Mouse (Mus musculus): ENCODE measurements at regions not wholly inside any gene's neighbourhood (a gene's known extent, or its start where the extent isn't known, plus 50 kb on each side); places are given as distances from the start of the nearest gene placed in this dataset.
A peak's percentile ranks its signal among the peaks of the same experiment; 100 is the strongest.

DNA sequence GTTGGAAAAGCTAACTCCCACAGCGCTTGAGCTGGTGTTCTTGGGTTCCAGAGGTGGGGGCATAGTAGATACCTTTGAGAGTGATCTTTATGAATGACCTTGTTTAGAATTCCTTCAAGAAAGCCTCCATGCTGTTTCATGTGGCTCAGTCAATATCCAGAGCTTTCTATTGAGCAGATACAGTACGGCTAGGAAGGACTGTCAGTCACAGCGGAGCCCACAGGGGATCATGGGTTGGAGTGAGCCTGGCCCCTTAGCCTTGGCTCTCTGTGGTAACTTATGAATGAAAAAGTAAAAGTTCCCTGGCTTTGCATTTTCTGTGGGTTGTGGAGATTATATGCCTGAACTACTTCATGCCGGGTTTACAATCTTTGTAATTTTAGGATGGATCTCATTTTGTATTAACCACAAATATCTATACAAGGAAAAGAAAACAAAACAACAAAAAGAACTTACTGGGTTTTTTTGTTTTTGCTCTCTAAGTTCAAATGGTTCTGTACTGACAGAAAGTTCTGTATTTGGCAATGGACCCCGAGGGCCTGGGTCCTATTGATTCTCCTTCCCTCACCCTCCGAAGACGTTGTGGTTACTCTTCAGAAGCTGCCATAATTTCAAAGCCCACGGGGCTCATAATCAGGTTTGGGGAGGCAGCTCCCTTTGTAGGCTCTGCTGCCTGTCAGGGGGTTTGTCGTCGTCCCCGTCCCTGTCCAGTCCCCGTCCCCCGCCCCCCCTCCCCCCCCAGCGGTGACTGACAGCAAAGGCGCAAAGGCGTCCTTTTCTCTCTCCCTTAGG, 117.7 kb upstream of the Tut7 start:
- peak overlapping the region; percentile 42; the same call in 1 of the 2 replicates for H3K27ac ChIP-seq
- H3K9me3 ChIP-seq: no peaks in the 10 kb centered on the region
- H3K27me3 ChIP-seq (ENCODE audit: insufficient read depth, poor library complexity, severe bottlenecking): peaks cover 25% of the 10 kb centered on the region
- H3K4me3 ChIP-seq: peak overlapping the region; percentile 41
- peaks cover 9% of the 10 kb centered on the region; the same call in 1 of the 2 replicates for H3K4me1 ChIP-seq
- no peaks in the 10 kb centered on the region for H3K36me3 ChIP-seq
- 23% methylated on average over 16 of the region's 16 CpGs for WGBS
- no peak for DNase-seq (ENCODE audit: low spot score)

DNA sequence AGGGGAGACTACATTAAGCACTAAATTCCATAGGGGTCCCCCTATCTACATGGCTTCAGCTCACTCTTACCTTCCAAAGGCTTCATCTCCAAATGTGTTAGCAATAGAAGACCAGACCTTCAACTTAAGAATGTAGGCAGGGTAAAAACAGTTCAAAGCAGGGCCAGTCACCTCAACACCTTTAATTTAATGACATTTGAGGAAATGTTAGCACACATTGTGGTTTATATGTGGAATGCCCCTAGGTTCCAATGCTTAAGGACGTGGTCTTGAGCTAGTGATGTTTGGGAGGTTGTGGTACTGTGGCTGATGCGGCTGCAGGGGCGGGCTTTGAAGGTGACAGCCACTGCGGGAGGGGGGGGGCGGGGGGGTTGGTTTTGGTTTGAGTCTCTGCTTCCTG, 116.9 kb upstream of the Tut7 start:
- Histone ChIP-seq H3K27ac (no peak overlapping the region), H3K4me3 (no peak overlapping the region), H3K9me3 (no peaks in the 10 kb centered on the region), H3K36me3 (no peaks in the 10 kb centered on the region), H3K27me3 (ENCODE audit: insufficient read depth, poor library complexity, severe bottlenecking) (peaks cover 25% of the 10 kb centered on the region), H3K4me1 (peaks cover 9% of the 10 kb centered on the region; the same call in 1 of the 2 replicates)
- 57% methylated on average over 5 of the region's 5 CpGs for WGBS
- no peak for DNase-seq (ENCODE audit: low spot score)

DNA sequence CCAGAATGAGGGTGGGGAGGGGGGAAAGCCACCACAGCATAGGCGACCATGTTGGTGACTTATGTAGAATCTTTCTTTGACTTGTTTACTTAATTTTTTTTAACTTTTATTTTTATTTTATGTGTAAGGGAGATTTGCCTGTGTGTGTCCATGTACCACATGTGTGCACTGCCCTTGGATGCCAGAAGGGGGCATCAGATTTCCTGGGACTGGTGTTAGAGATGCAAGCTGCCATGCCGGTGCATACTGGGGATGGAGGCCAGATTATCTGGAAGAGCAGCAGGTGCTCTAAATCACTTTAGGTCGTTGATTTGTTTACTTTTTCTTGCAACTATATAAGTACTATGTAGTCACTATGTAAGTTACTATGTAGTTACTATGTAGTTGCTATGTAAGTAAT, 114.2 kb upstream of the Tut7 start:
- Histone ChIP-seq H3K27me3 (ENCODE audit: insufficient read depth, poor library complexity, severe bottlenecking) (peaks cover 19% of the 10 kb centered on the region), H3K9me3 (no peaks in the 10 kb centered on the region), H3K4me3 (no peak overlapping the region), H3K27ac (no peak overlapping the region), H3K36me3 (no peaks in the 10 kb centered on the region), H3K4me1 (peaks cover 18% of the 10 kb centered on the region)
- no peak for DNase-seq (ENCODE audit: low spot score)
- WGBS: 71% methylated on average over 3 of the region's 3 CpGs

DNA sequence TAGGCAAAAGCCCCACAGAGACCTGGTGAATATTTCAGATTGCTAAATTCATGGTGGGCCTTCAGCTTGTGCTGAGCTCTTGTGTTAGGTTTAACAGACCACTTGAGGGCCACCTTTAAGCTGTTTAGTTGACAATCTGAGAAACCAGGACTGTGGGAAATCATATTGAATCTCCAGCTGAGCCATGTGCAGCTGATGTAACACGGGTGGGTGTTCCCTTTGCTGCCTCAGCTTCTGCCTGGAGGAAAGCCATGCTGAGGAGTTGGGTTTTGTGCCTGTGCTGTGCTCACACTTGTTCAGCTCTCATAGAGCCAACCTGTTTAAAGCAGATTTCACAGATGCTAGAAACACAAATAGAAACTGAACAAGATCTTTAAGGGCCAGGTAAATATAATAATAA, 111.6 kb upstream of the Tut7 start:
- H3K27me3 ChIP-seq (ENCODE audit: insufficient read depth, poor library complexity, severe bottlenecking): 0 out of 2 replicates have a peak, but pooled peaks cover 3% of the 10 kb centered on the region
- H3K4me3 ChIP-seq: no peak overlapping the region
- peaks cover 9% of the 10 kb centered on the region for H3K4me1 ChIP-seq
- no peak overlapping the region for H3K27ac ChIP-seq
- no peaks in the 10 kb centered on the region for H3K36me3 ChIP-seq
- no peaks in the 10 kb centered on the region for H3K9me3 ChIP-seq
- 61% methylated on average over 1 of the region's 1 CpGs for WGBS
- no peak for DNase-seq (ENCODE audit: low spot score)

DNA sequence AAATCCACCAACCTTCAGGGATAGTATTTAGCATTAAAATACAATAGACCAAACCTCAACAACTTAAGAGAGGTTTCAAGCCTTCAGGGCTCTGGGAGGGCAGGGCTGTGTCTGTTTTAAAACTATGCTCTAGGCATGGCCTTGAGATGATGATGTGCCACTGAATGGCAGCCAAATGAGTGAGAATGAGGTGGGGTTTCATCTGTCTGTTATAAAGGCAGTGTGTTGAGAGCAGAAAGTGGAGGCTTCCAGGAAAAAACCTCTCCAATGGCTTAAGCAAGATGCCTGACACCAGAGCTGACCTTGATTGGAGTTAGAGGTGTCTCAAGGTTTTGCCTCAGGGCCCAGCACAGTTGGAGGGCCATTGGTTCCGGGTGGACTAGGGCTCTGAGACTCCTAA, 111.1 kb upstream of the Tut7 start:
- Histone ChIP-seq H3K27me3 (ENCODE audit: insufficient read depth, poor library complexity, severe bottlenecking) (no peaks in the 10 kb centered on the region), H3K36me3 (no peaks in the 10 kb centered on the region), H3K27ac (no peak overlapping the region), H3K4me3 (no peak overlapping the region), H3K4me1 (peaks cover 9% of the 10 kb centered on the region), H3K9me3 (no peaks in the 10 kb centered on the region)
- DNase-seq (ENCODE audit: low spot score): no peak
- WGBS: 68% methylated on average over 1 of the region's 1 CpGs

DNA sequence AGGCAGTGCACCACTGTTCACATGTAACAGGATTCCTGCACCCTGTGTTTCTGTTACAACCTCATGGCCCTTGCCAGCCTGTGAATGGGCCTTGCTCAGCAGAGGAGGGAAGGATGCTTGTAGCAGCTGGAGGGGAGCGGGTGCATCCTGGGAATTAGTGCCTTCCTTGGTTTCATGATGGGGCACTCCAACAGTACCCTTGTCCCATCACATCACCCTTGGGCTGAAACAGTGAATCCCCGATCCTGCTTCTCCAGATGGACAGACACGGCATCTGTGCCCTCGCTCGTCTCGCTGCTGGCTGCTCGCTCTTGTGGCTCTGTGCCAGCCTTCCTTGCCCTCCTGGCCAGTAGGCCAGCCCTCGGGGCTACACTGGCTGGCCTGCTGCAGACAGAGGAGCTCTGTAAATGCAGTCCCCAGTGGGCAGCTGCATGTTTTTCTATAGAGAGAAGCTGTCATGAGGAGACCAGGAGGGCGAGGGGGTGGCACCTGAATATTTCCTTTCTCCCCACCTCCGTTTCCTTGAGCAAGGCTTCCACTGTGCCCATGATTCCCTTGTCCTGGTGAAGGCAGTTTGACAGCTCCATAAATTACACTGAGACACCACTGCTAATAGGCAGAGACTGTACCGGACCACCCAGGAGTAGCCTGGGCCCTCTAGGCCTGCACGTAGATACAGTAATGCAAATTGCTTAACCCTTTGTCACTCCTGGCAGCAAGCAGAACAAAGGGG, 104.6 kb upstream of the Tut7 start:
- peaks cover 6% of the 10 kb centered on the region; the same call in 1 of the 2 replicates for H3K4me1 ChIP-seq
- H3K27ac ChIP-seq: peak overlapping the region; percentile 42; the same call in 1 of the 2 replicates
- H3K36me3 ChIP-seq: no peaks in the 10 kb centered on the region
- DNase-seq (ENCODE audit: low spot score): no peak
- 62% methylated on average over 12 of the region's 12 CpGs for WGBS
- H3K27me3 ChIP-seq (ENCODE audit: insufficient read depth, poor library complexity, severe bottlenecking): no peaks in the 10 kb centered on the region
- no peaks in the 10 kb centered on the region for H3K9me3 ChIP-seq
- H3K4me3 ChIP-seq: no peak overlapping the region

DNA sequence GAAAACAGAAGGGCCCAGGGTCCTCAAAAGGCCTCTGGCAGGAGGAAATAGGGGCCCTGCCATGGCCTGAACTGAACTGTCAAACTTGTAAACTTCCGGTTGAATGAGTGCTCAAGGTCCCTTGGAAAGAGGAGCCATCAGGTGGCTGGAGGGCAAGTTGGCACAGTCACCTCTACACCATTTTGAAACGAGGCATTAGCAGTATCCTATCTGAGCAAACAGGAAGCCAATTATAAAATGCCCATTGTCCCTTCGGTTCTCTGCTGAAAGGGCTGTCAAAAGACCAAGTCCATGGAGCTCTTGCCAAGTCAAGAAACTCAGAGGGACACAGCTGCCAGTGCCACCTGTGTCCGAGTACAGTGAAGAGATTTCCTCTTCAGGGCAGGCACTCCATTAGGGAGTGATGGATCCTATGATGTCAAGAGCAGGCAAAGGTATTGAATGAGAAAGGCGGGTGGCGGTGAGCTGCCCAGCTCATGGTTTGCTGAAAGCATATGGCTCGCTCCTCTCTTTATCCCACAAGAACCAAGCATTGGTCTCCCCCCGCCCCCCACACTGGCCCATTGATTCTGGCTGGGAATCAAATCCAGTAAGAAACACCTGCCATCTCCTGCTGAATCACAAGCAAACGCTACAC, 103.0 kb upstream of the Tut7 start:
- WGBS: 74% methylated on average over 9 of the region's 9 CpGs
- H3K9me3 ChIP-seq: no peaks in the 10 kb centered on the region

DNA sequence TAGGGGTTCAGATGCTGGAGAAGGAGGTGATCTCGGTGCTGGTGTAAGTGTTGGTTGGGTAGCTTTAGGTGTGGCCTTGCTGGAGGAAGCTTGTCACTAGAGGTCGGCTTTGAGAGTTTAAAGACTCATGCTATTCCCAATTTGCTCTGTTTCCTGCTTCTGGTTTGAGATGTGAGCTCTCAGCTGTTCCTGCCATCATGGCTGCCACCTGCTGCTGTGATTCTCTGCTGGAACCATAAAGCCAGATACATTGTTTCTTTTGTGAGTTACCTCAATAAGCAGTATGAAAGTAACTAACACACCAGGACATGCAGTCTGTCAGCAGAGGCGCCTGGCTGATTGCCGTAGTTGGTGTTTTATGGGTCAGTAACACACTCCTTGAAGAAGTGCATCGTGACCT, 94.2 kb upstream of the Tut7 start:
- H3K27ac ChIP-seq: no peak overlapping the region
- no peak for DNase-seq (ENCODE audit: low spot score)
- H3K9me3 ChIP-seq: no peaks in the 10 kb centered on the region
- WGBS: 84% methylated on average over 5 of the region's 5 CpGs
- no peaks in the 10 kb centered on the region for H3K36me3 ChIP-seq
- H3K4me3 ChIP-seq: no peak overlapping the region
- no peaks in the 10 kb centered on the region for H3K4me1 ChIP-seq
- no peaks in the 10 kb centered on the region for H3K27me3 ChIP-seq (ENCODE audit: insufficient read depth, poor library complexity, severe bottlenecking)

More for the DNA sequence above, 103.0 kb upstream of the Tut7 start:
- no peaks in the 10 kb centered on the region for H3K27me3 ChIP-seq (ENCODE audit: insufficient read depth, poor library complexity, severe bottlenecking)
- no peak overlapping the region for H3K4me3 ChIP-seq
- no peak for DNase-seq (ENCODE audit: low spot score)
- no peak overlapping the region for H3K27ac ChIP-seq
- H3K4me1 ChIP-seq: peaks cover 6% of the 10 kb centered on the region; the same call in 1 of the 2 replicates
- no peaks in the 10 kb centered on the region for H3K36me3 ChIP-seq

DNA sequence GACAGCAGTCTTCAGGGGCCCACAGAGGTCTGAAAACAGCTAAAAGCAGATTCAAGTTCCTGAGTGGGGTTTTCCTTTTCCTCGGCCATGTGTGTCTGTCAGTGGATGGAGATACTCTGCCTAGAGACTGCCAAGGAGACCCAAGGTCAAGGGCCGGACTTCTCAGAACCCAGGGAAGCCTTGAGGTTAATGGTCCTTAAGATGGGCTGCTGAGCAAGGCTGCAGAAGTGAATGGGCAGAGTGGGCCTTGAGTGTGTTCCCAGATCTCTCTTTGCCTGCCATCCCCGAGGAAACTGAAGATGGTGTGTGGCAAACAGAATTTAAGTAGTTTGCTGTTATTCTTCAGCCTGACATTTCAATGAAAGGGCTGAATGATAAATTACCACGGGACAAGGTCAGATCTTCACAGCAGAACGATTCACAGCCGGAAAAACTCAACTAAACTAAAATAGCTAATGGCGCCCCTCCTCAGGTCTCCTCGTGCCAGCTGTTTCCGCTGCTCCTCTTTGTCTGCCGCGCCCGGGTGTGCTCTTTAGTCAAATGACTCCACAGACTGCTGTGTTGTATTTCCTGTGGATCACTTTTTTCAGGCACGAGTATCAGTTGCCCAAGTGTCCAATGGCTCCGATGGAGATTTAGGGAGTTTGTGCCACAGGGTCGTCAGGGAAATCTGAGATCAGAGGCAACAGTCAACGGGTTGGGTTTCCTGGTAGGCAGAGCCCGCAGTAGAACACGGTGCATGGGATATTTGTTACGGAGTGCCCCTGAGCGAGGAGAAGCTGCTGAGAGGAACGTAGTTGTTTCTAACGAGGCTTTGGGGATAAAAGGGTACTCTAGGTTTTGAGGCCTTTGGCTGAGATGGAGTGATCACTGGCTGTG, 93.5 kb upstream of the Tut7 start:
- H3K4me3 ChIP-seq: no peak overlapping the region
- H3K36me3 ChIP-seq: no peaks in the 10 kb centered on the region
- H3K4me1 ChIP-seq: 0 out of 2 replicates have a peak, but pooled peaks cover 3% of the 10 kb centered on the region
- 82% methylated on average over 22 of the region's 22 CpGs for WGBS
- no peaks in the 10 kb centered on the region for H3K9me3 ChIP-seq
- DNase-seq (ENCODE audit: low spot score): no peak
- H3K27ac ChIP-seq: no peak overlapping the region
- H3K27me3 ChIP-seq (ENCODE audit: insufficient read depth, poor library complexity, severe bottlenecking): no peaks in the 10 kb centered on the region

DNA sequence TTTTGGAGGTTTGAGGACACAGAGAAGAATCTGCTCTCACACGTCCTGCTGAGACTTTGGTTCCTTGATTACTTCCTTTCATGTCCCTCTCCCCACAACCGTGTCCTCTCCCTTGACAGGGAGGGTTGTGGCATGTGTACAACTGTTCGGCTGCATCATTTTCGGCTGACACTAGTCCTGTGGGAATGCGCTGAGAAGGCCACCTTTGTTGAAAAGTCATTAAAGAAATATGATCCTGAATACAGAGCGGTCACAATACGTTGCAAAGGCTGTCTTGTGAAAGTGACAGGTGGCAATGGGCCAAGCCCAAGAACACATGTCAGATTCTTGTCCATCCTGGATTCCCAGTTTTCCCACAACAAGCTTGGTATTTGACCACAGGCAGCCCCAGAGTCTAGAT, 92.8 kb upstream of the Tut7 start:
- H3K4me1 ChIP-seq: peaks cover 5% of the 10 kb centered on the region; the same call in 1 of the 2 replicates
- no peaks in the 10 kb centered on the region for H3K27me3 ChIP-seq (ENCODE audit: insufficient read depth, poor library complexity, severe bottlenecking)
- H3K9me3 ChIP-seq: no peaks in the 10 kb centered on the region
- WGBS: 80% methylated on average over 7 of the region's 7 CpGs
- no peaks in the 10 kb centered on the region for H3K36me3 ChIP-seq
- no peak for DNase-seq (ENCODE audit: low spot score)
- H3K27ac ChIP-seq: no peak overlapping the region
- H3K4me3 ChIP-seq: no peak overlapping the region

DNA sequence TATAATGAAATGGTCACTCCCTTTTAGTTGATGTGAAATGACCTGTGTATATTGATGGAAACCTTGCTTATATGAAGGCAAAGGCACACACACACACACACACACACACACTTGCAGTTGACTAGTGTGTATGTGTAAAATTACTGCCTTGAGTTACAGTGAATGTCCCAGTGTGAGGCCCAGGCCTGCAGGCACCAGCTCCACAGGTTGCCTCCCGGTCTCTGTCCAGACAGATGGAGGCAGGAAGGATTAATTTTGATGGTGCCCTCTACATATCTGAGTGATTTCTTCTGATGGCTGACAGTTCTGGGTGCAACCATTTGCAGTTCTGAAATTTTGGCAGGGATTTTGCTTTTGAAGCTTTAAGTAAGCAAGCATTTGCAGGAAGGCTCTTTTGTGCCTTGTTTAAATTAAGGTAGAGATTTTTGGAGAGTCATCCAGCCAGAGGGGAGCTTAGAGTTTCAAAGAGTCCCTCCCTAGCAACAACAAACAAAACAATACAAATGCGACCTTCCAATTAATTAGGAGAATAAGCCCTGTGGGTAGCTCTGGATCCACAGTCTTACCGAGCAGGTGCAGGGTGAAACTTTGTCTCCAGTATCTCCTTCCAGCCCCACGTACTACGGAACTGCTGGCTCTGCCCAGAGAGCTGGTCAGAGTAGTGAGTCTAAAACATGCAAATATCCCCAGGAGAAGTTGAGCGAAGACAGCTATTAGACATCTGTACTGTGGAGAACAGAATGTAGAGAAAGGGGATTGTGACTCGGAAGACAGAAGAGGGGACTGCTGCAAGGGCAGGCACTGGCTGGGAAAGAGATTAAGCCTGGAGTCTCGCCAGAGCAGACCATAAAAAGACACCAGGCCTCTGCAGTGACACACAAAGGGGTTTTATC, 87.5 kb upstream of the Tut7 start:
- Histone ChIP-seq H3K27me3 (ENCODE audit: insufficient read depth, poor library complexity, severe bottlenecking) (no peaks in the 10 kb centered on the region), H3K36me3 (no peaks in the 10 kb centered on the region), H3K4me3 (no peak overlapping the region), H3K4me1 (peaks cover 10% of the 10 kb centered on the region; the same call in 1 of the 2 replicates), H3K9me3 (0 out of 2 replicates have a peak, but pooled peaks cover 3% of the 10 kb centered on the region), H3K27ac (no peak overlapping the region)
- WGBS: 56% methylated on average over 8 of the region's 8 CpGs
- DNase-seq (ENCODE audit: low spot score): no peak
